Mouse (Mus musculus): Measurements from ENCODE around the gene Zfp653.

Zfp653 gene

DNA sequence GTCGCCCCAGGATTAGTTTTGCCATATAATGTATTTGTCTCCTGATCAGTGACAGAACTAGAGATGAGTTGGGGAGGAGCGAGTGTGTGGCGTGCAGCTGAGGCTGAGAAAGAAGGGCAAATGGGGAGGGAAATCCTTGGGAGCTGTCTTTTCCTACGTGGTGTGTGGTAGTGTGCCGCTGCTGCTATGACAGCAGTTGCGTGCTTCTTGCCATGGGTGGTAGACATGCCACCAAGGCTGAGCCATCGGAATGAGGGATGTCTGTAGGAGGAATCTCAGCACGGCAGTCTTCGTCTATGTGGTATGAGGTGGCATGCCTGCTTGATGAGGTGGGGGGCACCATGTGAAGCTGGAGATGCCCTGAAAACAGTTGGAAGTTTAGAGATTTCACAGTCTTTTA is 40.8 kb downstream of the Zfp653 start:
- DNase-seq (ENCODE audit: low spot score), result no peak

DNA sequence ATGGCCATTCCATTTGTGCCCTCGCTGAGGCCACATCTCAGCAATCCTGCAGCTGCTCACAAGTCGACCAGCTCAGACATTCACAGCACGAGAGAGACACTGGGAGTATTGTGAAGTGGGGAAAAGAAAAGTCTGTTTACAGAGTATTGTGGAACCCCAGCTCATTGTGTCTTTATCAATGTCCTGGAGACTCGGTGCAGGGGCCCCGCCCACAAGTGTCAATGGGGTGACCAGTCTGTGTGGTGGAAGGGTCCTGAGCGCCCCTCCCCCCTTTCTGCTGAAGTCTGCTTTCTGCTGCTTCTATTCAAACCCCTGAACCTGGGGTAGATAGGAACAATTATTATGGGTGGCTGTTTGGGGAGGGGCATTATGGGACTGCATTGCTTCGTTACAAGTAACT is 42.7 kb downstream of the Zfp653 start:
- no peak for DNase-seq (ENCODE audit: low spot score)

DNA sequence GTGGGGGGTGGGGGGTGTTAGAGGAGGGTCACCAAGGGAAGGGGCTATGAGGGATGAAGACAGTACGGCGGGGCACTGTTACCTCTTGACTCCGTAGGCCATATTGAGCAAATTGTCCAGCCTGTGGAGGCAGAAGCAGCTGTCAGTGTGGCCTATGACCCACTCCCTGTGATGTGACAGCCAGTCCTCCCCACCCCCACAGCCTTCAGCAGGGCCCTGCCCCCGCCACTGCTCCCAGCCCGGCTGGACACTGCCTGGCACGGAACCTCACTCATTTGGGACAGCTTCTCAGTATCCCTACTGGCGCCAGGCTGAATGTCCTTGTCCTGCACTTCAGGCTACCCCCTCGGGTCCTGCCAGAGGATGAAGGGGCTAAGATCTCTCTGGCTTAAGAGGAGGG is 46.6 kb downstream of the Zfp653 start:
- DNase-seq (ENCODE audit: low spot score), result no peak

DNA sequence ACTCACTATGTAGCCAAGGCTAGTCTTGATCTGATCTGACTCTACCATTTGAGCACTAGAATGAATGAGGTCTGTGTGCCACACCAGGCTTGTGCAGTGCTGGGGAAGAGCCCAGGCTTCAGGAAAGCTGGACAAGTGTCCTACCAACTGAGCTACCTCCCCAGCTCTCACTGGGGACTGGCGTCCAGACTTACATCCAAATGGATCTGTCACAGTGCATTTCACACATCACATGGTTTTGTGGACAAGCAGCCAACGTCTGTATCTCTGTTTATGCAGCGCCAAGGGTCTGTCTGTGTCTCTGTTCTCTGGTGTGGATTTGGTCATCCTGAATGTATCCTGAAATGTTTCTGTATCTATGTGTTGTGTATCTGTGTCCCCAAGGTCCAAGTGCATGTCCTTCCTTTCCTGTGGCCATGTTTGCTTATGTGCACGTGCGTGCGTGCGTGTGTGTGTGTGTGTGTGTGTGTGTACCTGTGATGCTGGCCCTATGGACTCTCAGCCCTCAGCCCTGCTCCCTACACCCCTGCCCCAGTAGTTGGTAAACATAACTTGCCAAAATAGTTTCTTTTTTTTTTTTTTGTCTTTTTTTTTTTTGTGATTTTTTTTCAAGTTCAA is 53.9 kb downstream of the Zfp653 start:
- no peak for DNase-seq (ENCODE audit: low spot score)

DNA sequence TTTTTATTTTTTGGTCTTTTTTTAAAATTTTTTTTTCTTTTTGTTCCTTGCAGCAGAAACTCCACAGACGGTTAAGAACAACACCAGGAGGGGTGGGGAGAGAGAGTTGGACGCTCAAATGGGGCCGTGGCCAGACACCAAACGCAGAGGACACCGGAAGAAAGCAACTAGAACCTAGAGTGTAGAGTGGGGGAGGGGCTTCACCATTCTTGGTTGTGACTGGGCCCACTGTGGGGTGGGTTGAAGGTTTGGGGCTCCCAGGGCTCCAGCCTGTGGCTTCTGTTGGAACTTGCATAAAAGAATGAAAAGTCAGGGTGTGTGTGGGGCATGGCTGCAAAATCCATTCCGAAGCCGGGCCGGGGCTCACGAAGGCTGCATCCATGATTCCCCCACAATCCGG is 54.9 kb downstream of the Zfp653 start:
- no peak for DNase-seq (ENCODE audit: low spot score)

DNA sequence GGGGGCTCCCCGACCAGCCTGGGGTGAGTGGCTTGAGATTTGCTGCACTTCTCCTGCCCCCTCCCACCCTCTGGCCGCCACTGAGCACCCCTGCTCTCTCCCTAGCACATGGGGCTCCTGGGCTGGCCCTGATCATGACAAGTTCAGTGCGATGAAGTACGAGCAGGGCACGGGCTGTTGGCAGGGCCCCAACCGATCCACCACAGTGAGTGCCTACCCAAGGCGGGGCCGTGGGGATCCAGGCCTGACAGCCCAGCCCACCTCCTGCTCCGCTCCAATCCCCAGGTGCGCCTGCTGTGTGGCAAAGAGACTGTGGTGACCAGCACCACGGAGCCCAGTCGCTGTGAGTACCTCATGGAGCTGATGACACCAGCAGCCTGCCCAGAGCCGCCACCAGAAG is 58.4 kb downstream of the Zfp653 start:
- no peak for DNase-seq (ENCODE audit: low spot score)

DNA sequence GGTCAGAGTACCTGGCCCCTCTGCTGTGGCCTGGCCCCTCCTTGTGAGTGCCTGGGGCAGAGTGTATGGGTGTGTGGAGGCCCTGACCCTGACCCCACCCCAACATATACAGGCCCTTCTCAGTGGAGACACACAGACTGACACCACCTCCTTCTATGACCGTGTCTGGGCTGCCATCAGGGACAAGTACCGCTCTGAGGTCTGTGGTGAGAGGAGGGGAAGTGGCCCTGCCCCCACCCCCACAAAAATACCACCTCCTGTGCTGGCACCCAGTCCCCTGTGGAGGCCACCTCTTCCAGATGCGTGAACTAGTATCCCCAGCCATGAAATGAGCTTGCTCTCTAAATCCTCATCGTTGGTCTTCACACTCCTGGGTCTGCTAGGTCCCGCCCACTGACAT is 60.1 kb downstream of the Zfp653 start:
- no peak for DNase-seq (ENCODE audit: low spot score)

All from MN1 (cell line).